Mouse (Mus musculus) ES-Bruce4 (cell line): ENCODE measurements at regions not wholly inside any gene's neighbourhood (a gene's known extent, or its start where the extent isn't known, plus 50 kb on each side); places are given as distances from the start of the nearest gene placed in this dataset.

Experiments used
- H3K27ac ChIP-seq: 2 replicates; pipeline ENCODE4 v1.5.1; 2012; ENCODE audit warnings: low read length, inconsistent platforms; ENCODE audit not compliant: insufficient read depth
- H3K27me3 ChIP-seq: 2 replicates; pipeline ENCODE4 v1.6.1; 2012; ENCODE audit warnings: mild to moderate bottlenecking, low read length, inconsistent platforms; ENCODE audit not compliant: control insufficient read depth, poor library complexity, insufficient read depth, severe bottlenecking
- H3K36me3 ChIP-seq: 2 replicates; pipeline ENCODE4 v1.6.1; 2012; ENCODE audit warnings: inconsistent platforms, mild to moderate bottlenecking, low read length, moderate library complexity; ENCODE audit not compliant: control insufficient read depth, poor library complexity, insufficient read depth, severe bottlenecking
- H3K4me1 ChIP-seq: one replicate; pipeline ENCODE4 v1.8.1; 2011; ENCODE audit warnings: low read length; ENCODE audit not compliant: control insufficient read depth, insufficient read depth
- H3K4me3 ChIP-seq: 2 replicates; pipeline ENCODE4 v1.5.1; 2011; ENCODE audit warnings: low read depth, mild to moderate bottlenecking, low read length
- H3K9ac ChIP-seq: 2 replicates; pipeline ENCODE4 v1.6.1; 2012; ENCODE audit warnings: low read depth, mild to moderate bottlenecking, inconsistent platforms; ENCODE audit not compliant: poor library complexity, severe bottlenecking
- H3K9me3 ChIP-seq: replicated peaks from 2 replicates; pipeline ENCODE4 v1.6.1; 2012; ENCODE audit warnings: mild to moderate bottlenecking, low read length, inconsistent platforms; ENCODE audit not compliant: control insufficient read depth, poor library complexity, insufficient read depth, severe bottlenecking
- CTCF ChIP-seq: IDR thresholded peaks from one replicate; pipeline ENCODE4 v1.8.1; 2011; ENCODE audit warnings: low read depth, low read length
- EP300 ChIP-seq: IDR thresholded peaks from 2 replicates; pipeline ENCODE4 v1.6.1; 2011; ENCODE audit warnings: low read depth, low read length; ENCODE audit not compliant: insufficient read depth
- POLR2A ChIP-seq: IDR thresholded peaks from one replicate; pipeline ENCODE4 v1.8.1; 2011; ENCODE audit warnings: low read length; ENCODE audit not compliant: insufficient read depth

DNA sequence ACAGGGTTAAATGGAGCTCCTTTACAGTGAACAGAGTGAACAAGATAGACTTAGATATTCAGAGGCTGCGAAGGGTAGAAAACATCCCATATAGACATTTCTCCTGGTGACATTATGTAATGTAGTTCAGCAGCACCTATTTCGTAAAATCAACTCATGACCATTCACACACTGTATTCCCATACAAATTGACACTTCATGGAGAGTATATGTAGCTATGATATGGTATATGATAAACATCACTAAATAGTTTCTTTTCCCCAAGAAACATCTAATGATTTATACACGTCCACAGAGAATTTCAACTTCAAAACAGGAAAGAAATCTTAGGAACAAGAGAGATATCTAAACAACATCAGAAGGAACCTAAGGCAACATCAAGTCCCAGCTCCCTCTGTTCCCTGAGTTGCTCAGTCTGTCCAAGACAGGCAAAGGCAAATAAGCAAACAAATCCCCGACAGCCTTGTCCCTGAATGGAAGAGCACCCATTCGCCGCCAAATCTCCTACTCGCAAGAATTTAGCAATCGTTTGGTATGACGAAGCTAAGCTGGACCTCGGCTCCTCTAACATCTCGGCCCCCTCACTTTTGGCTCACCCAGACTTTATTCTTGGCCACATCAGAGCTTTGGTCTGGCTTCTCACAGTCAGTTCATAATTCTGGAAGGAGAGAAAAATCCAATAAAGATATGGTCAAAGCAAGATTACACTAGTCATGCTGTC lies 148.0 kb downstream of the Cox18 start:
- no peak overlapping the region for H3K27ac ChIP-seq
- no peak overlapping the region for H3K9ac ChIP-seq
- no peaks in the 10 kb centered on the region for H3K27me3 ChIP-seq
- H3K9me3 ChIP-seq: no peaks in the 10 kb centered on the region
- TF ChIP-seq CTCF (no peak), EP300 (no peak), POLR2A (no peak)
- no peak overlapping the region for H3K4me3 ChIP-seq
- no peaks in the 10 kb centered on the region for H3K36me3 ChIP-seq
- no peaks in the 10 kb centered on the region for H3K4me1 ChIP-seq

DNA sequence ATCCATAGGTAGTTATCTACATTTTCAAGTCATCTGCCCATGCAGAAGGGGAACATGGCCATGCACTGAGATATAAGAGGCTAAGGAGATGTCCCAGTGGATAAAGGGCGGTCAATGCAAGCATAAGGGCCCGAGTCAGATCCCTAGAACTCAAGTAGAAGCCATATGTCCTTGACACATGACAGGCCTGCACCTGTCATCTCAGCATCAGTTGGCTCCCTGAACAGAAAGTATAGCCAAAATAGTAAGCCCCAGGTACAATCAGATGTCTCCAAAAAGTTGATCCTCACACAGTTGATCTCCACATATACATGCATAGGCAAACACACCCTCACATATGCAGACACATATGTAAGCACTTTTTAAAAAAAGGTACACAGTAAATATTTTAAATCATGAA lies 152.0 kb downstream of the Cox18 start:
- H3K4me1 ChIP-seq: no peaks in the 10 kb centered on the region
- no peak overlapping the region for H3K27ac ChIP-seq
- H3K9ac ChIP-seq: no peak overlapping the region
- no peaks in the 10 kb centered on the region for H3K9me3 ChIP-seq
- no peaks in the 10 kb centered on the region for H3K27me3 ChIP-seq
- H3K4me3 ChIP-seq: no peak overlapping the region
- TF ChIP-seq EP300: no peak
- TF ChIP-seq POLR2A: no peak
- TF ChIP-seq CTCF: no peak
- no peaks in the 10 kb centered on the region for H3K36me3 ChIP-seq

DNA sequence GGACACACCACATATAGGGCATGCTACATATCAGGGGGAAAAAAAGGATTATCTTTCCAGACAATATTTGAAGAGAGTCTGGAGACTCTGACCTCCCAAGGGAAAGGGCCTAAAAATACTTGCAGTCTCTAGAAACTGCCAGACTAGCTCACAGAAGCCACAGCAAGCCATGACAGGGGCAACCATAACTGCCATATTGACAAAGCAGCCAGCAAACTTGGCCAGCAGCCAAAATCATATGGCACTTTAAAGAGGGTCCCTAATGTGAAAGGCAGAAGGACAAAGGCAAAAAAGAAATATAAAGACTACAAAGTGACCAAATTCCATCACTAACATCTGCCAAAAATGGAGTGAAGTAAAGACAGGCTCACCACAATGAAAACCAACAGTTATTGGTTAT lies 155.2 kb downstream of the Cox18 start:
- Histone ChIP-seq H3K9ac (no peak overlapping the region), H3K36me3 (no peaks in the 10 kb centered on the region), H3K27ac (no peak overlapping the region), H3K9me3 (no peaks in the 10 kb centered on the region), H3K27me3 (no peaks in the 10 kb centered on the region), H3K4me1 (no peaks in the 10 kb centered on the region), H3K4me3 (no peak overlapping the region)
- no peak for TF ChIP-seq POLR2A
- TF ChIP-seq EP300: no peak
- TF ChIP-seq CTCF: no peak

DNA sequence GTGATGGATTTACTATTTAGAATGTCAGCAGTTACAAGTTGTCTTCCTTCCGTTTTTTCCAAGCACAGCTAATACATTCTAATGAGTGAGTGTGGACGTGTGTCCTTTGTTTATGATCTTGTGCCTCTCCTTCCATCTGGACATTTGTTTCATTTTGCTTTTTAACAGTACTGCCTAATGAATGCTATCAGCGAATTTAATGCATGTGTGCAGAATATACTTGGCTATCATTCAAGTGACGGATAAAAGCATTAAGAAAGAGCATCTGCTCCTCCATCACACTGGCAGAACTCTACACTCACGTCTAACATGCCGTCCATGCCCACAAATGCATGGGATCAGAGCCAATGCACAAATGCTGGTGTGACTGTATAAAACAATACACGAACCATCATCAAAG lies 156.0 kb downstream of the Cox18 start:
- Histone ChIP-seq H3K9me3 (no peaks in the 10 kb centered on the region), H3K4me1 (no peaks in the 10 kb centered on the region), H3K27ac (no peak overlapping the region), H3K9ac (no peak overlapping the region), H3K36me3 (no peaks in the 10 kb centered on the region), H3K4me3 (no peak overlapping the region), H3K27me3 (no peaks in the 10 kb centered on the region)
- TF ChIP-seq CTCF (no peak), POLR2A (no peak), EP300 (no peak)

DNA sequence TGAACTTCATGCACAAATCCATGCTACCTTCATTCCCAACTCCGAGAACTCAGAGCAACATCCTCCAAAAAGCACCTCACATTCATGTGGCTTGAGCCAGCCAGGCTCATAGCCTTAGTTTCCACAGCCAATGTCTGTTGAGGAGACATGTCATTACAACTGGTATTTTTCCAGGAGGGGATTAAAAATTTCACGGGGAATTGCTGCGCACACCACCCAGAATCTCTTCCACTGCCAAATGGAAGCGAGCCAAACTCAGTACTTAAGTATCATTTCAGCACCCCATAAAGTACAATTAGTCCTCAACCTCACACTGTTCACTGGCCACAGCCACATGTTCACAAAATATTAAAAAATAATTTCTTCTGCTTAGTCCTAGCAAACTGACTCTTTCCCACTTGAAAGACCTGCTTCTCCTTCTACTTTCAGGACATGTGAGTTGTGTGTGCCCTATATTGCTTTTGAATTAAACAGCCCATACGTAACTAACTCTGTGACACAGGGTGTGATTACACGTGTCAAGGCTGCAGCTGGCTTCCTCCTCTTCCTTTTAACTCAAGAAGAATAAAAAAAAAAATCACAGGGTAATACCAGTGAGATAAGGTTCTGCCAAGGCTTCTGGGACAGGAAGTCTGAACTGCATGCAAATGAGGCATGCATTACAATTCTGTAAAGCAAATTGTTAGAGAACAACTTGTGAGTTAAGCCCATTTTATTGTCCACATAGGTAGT lies 157.8 kb downstream of the Cox18 start:
- H3K4me3 ChIP-seq: no peak overlapping the region
- H3K27me3 ChIP-seq: no peaks in the 10 kb centered on the region
- no peaks in the 10 kb centered on the region for H3K36me3 ChIP-seq
- H3K9ac ChIP-seq: no peak overlapping the region
- H3K9me3 ChIP-seq: no peaks in the 10 kb centered on the region
- TF ChIP-seq EP300 (no peak), CTCF (no peak), POLR2A (no peak)
- H3K4me1 ChIP-seq: no peaks in the 10 kb centered on the region
- H3K27ac ChIP-seq: no peak overlapping the region

DNA sequence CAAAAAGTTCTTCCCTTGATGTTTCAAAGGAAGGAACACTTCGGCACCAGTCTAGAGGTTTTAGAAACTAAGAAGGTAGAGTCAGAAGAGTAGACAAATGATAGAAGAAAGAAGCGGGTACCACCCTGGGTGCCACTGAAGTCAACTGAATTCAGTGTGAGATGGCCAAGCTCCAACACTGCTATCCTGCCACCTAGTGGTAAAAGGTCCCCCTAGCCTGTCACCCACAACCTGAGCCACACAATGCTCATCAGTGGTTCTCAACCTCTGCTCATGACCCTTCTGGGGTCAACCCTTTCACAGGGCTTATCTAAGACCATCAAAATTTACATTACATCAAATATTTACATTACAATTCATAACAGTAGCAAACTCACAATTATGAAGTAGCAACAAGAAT lies 168.1 kb downstream of the Cox18 start:
- H3K4me3 ChIP-seq: no peak overlapping the region
- no peaks in the 10 kb centered on the region for H3K9me3 ChIP-seq
- no peak overlapping the region for H3K27ac ChIP-seq
- no peaks in the 10 kb centered on the region for H3K27me3 ChIP-seq
- H3K4me1 ChIP-seq: no peaks in the 10 kb centered on the region
- H3K9ac ChIP-seq: no peak overlapping the region
- H3K36me3 ChIP-seq: no peaks in the 10 kb centered on the region
- TF ChIP-seq POLR2A: no peak
- no peak for TF ChIP-seq EP300
- peak; percentile 71 for TF ChIP-seq CTCF
